Mouse (Mus musculus) spleen, adult 2 months (tissue): ENCODE results near the gene Gpc5.

Experiments used
- CTCF ChIP-seq: fragments of 200-500 bp; IDR thresholded peaks from 2 replicates; pipeline ENCODE4 v1.5.1; 2011; ENCODE audit warnings: mild to moderate bottlenecking, inconsistent platforms; ENCODE audit not compliant: insufficient read depth, insufficient read length, insufficient replicate concordance; ENCODE audit errors: extremely low read depth
- POLR2A ChIP-seq: fragments of 200-500 bp; IDR thresholded peaks from 2 replicates; pipeline ENCODE4 v1.6.1; 2011; ENCODE audit warnings: low read depth, low read length, inconsistent platforms

DNA sequence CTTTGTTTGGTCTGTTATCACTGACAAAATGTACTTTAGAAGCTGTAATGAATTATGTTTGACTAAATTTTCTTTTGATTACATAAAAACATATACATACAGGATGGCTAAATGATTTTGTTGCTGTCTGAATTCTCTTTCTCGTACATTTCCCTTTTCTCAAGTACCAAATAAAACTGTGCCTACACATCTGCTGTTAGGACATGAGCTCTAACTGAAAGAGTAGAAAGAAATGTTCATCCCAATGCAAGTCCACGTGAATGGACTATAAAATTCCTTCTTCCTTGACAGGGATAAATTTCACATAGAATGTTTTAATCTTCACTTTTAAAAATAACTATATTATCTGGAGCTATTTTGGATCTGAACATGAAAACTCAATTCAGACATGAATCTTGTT, 751.8 kb downstream of the Gpc5 start:
- no peak for TF ChIP-seq CTCF
- TF ChIP-seq POLR2A, result no peak
